Mouse (Mus musculus): Measurements from ENCODE around the gene Proser3.

Proser3 gene

GRCm38 (mm10) chr7:30552102-30553020 is at the start of gene Proser3, which contains the start of gene Hspb6:
Proser3 (minus strand) TSS chr7:30552299.
Hspb6 (plus strand) TSS chr7:30552178.
- ChIA-PET CTCF (interaction anchor here (0.6 to 2.8 kb wide), 15 partner anchors 11 to 246 kb away, joined by 3 to 14 read pairs (median 3); partner anchors contain the start of genes Gm49396 (in 1 of the 4), Psenen (in 1 of the 4) and U2af1l4 (in 1 of the 4)), POLR2A (interaction anchor here in 3 of 4 experiments (0.5 to 3.1 kb wide), 78 partner anchors 8 to 1570 kb away, joined by 3 to 32 read pairs (median 4); partner anchors contain the start of genes Gm49396 (in 3 of the 3), Psenen (in 3 of the 3), U2af1l4 (in 3 of the 3) and Wdr62 (in 2 of the 3))

- CTCF ChIA-PET, result interaction anchor here in 1 of 4 experiments (1.1 to 1.4 kb wide), 2 partner anchors 13 to 33 kb away, joined by 3 to 5 read pairs; partner anchors contain the start of gene Upk1a
Observed at GRCm38 (mm10) chr7:30600651-30601050, 48.6 kb upstream of the Proser3 start.

GRCm38 (mm10) chr7:30599933-30600353 is 47.8 kb upstream of the Proser3 start:
- CTCF ChIA-PET, result interaction anchor here in 2 of 4 experiments (0.6 to 1.4 kb wide), 3 partner anchors 12 to 34 kb away, joined by 3 to 5 read pairs (median 5); partner anchors contain the start of gene Upk1a (in 1 of the 2)
- POLR2A ChIA-PET, result interaction anchor here in 2 of 4 experiments (0.9 to 7.1 kb wide), 7 partner anchors 8 to 47 kb away, joined by 3 to 85 read pairs (median 9); partner anchors contain the start of genes Kmt2b (in 2 of the 2), Hspb6 (in 1 of the 2) and Proser3 (in 1 of the 2)

More at GRCm38 (mm10) chr7:30600651-30601050, 48.6 kb upstream of the Proser3 start:
- POLR2A ChIA-PET, result interaction anchor here (0.6 to 7.1 kb wide), 12 partner anchors 8 to 631 kb away, joined by 3 to 85 read pairs (median 6); partner anchors contain the start of genes Kmt2b (in 2 of the 4), Hspb6 (in 1 of the 4), Proser3 (in 1 of the 4) and Upk1a (in 1 of the 4)

GRCm38 (mm10) chr7:30598786-30599185 is 46.7 kb upstream of the Proser3 start, which contains the start of gene Zbtb32:
Zbtb32 (minus strand) TSS chr7:30598909.
- POLR2A ChIA-PET, result interaction anchor here in 3 of 4 experiments (0.5 to 7.1 kb wide), 13 partner anchors 9 to 318 kb away, joined by 3 to 45 read pairs (median 4); partner anchors contain the start of genes Kmt2b (in 3 of the 3), Cox6b1 (in 1 of the 3), Hspb6 (in 1 of the 3) and Proser3 (in 1 of the 3)
- CTCF ChIA-PET, result interaction anchor here in 3 of 4 experiments (0.6 to 2.0 kb wide), 10 partner anchors 9 to 375 kb away, joined by 3 to 11 read pairs (median 4); partner anchors contain the start of genes Kmt2b (in 2 of the 3), Fam187b (in 1 of the 3) and Lsr (in 1 of the 3)

- POLR2A ChIA-PET, result interaction anchor here in 3 of 4 experiments (0.7 to 7.1 kb wide), 7 partner anchors 8 to 104 kb away, joined by 3 to 45 read pairs (median 4); partner anchors contain the start of genes Gm49396 (in 1 of the 3), Kmt2b (in 1 of the 3), Proser3 (in 1 of the 3) and Psenen (in 1 of the 3)
- CTCF ChIA-PET, result interaction anchor here in 3 of 4 experiments (0.8 to 1.4 kb wide), 3 partner anchors 11 to 18 kb away, joined by 3 to 7 read pairs (median 3); no protein-coding TSS in a partner anchor
Observed at GRCm38 (mm10) chr7:30596811-30597210, 44.7 kb upstream of the Proser3 start.

DNA sequence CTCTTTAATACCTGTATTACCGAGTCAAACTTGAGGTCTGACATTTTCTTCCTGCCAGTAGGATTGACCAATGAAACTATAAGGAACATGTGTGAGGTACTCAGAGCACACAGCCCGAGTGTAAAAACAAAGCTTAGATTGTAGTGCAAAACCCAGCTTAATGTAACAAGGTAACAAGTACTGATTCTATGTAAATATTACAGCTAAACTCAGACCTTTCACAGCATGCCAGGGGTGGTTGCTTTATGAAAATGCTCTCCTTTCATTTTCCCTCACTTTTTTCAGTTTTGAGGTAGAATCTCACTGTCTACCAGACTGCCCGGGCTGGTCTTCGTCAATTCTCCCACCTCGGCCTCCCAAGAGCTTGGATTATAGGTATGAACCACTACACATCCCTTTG is 44.0 kb upstream of the Proser3 start:
- CTCF ChIA-PET, result interaction anchor here in 3 of 4 experiments (0.8 to 1.4 kb wide), 5 partner anchors 12 to 19 kb away, joined by 3 to 7 read pairs (median 5); partner anchors contain the start of gene Upk1a (in 1 of the 3)
- POLR2A ChIA-PET, result interaction anchor here in 3 of 4 experiments (0.6 to 7.1 kb wide), 9 partner anchors 8 to 1112 kb away, joined by 3 to 45 read pairs (median 3); partner anchors contain the start of genes Gm49396 (in 1 of the 3), Proser3 (in 1 of the 3), Psenen (in 1 of the 3) and U2af1l4 (in 1 of the 3)

DNA sequence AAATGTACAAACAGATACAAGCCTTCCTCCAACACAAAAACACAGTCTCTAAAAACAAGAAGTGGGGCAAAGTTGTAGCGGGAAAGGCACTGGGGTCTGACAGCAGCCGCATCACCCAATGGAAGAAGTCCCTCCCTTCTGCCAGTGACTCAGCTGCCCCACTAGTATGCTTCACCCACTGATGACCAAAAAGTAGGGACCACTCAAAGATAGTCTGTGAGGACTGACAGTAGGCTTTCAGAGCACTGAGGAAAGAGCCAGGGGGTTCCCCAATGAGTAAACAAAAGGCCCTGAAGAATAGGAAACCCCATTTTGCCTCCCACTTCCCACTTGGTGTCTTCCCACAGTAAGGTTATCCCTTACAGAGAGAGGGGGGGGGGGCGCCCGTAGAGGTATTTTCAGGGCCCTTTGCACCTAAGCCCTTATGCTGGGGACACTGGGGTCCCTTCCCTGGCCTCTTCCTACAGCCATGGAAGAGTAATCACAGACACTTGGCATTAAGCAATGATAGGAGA is 42.5 kb upstream of the Proser3 start:
- POLR2A ChIA-PET, result interaction anchor here in 3 of 4 experiments (0.7 to 8.4 kb wide), 7 partner anchors 8 to 75 kb away, joined by 3 to 85 read pairs (median 14); partner anchors contain the start of gene Upk1a (in 1 of the 3)
- CTCF ChIA-PET, result interaction anchor here in 2 of 4 experiments (0.7 to 6.8 kb wide), 2 partner anchors 13 to 14 kb away, joined by 3 to 43 read pairs; no protein-coding TSS in a partner anchor

DNA sequence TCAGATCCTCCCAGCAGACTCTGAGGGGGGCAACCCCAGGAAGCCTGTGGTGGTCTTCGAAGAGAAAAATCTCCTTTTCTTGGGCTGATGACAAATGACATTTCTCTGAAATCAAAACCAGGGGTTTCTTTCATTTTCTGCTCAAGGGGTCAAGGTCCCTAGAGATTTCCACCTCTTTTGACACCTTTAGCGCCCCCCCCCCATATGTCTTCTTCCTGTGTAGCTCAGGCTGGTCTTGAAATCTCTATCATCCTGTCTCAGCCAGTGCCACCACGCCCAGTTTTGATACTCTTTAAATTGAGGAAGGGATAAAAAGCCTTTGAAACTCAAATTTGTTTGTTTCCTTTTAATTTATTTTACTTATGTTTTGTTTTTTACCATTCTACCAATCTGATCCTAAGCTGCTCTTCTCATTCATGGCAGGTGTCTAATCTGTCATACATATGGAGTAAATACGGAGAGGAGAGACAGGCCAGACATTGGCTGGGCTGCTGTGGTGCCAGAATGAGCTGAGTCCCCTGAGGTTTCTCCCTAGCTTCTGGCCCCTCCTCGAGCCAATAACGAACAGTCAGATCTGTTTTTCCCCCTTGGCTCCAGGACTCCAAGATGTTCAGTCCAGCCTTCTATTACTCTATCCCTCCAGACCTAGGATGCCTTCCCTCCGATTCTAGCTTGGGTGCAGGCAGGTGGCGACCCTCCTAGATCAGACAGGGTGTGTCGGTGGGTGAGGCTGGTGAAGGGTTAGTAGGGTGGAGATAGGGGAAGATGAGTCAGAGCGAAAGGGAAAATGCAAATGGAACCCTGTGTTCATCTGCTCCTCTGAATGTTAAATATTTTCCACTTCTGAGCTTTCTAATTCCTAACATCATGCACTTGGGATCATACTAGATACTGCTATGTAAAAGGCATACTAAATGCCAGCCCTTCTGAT is 41.7 kb upstream of the Proser3 start:
- POLR2A ChIA-PET, result interaction anchor here in 3 of 4 experiments (0.6 to 8.4 kb wide), 13 partner anchors 9 to 76 kb away, joined by 3 to 85 read pairs (median 5); partner anchors contain the start of genes Cox6b1 (in 1 of the 3) and Upk1a (in 1 of the 3)
- CTCF ChIA-PET, result interaction anchor here (0.7 to 6.8 kb wide), 4 partner anchors 14 to 266 kb away, joined by 3 to 43 read pairs (median 7); no protein-coding TSS in a partner anchor

GRCm38 (mm10) chr7:30592772-30593423 is 40.8 kb upstream of the Proser3 start:
- CTCF ChIA-PET, result interaction anchor here in 3 of 4 experiments (0.5 to 6.8 kb wide), 9 partner anchors 13 to 409 kb away, joined by 3 to 43 read pairs (median 5); partner anchors contain the start of gene Cox7a1 (in 1 of the 3)
- POLR2A ChIA-PET, result interaction anchor here in 3 of 4 experiments (0.5 to 8.4 kb wide), 17 partner anchors 8 to 158 kb away, joined by 3 to 85 read pairs (median 6); partner anchors contain the start of genes Cox6b1 (in 2 of the 3), Haus5 (in 1 of the 3), Hspb6 (in 1 of the 3) and Proser3 (in 1 of the 3)

DNA sequence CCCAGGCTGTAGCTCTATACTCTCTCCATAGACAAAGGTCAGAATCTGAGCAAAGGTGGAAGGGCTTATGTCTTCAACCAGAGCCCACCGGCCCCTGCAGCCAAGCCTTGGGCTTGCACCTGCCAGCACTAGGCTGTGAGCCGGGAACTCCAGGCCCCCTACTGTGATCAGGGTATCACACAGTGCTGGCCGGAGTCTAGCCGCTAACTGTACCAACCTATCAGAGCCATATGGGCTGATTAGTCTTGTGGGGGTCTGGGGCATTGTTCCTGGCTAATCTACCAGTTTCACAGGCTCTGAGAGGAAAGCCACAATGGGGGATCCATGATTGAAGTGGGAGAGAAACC is 39.5 kb upstream of the Proser3 start:
- ChIA-PET POLR2A (interaction anchor here (0.8 to 8.4 kb wide), 19 partner anchors 8 to 311 kb away, joined by 3 to 85 read pairs (median 4); partner anchors contain the start of genes Cox6b1 (in 2 of the 4), Thap8 (in 1 of the 4), Upk1a (in 1 of the 4) and Wdr62 (in 1 of the 4)), CTCF (interaction anchor here in 3 of 4 experiments (1.0 to 6.8 kb wide), 9 partner anchors 11 to 407 kb away, joined by 3 to 43 read pairs (median 9); partner anchors contain the start of genes Cox7a1 (in 1 of the 3) and Upk1a (in 1 of the 3))

GRCm38 (mm10) chr7:30590927-30591604 is 39.0 kb upstream of the Proser3 start:
- CTCF ChIA-PET, result interaction anchor here (0.5 to 6.8 kb wide), 9 partner anchors 12 to 349 kb away, joined by 3 to 43 read pairs (median 7); partner anchors contain the start of gene Upk1a (in 1 of the 4)
- POLR2A ChIA-PET, result interaction anchor here in 3 of 4 experiments (0.8 to 8.4 kb wide), 15 partner anchors 9 to 311 kb away, joined by 3 to 85 read pairs (median 4); partner anchors contain the start of genes Thap8 (in 2 of the 3), Wdr62 (in 2 of the 3), Cox6b1 (in 1 of the 3) and Upk1a (in 1 of the 3)

- CTCF ChIA-PET, result interaction anchor here (0.5 to 6.8 kb wide), 22 partner anchors 9 to 508 kb away, joined by 3 to 43 read pairs (median 3); partner anchors contain the start of genes Zbtb32 (in 2 of the 4) and Upk1a (in 1 of the 4)
Observed at GRCm38 (mm10) chr7:30589435-30590301, 37.6 kb upstream of the Proser3 start.

More at GRCm38 (mm10) chr7:30589435-30590301, 37.6 kb upstream of the Proser3 start:
- POLR2A ChIA-PET, result interaction anchor here (0.6 to 12.5 kb wide), 36 partner anchors 8 to 367 kb away, joined by 3 to 149 read pairs (median 5); partner anchors contain the start of genes Wdr62 (in 3 of the 4), Zbtb32 (in 3 of the 4), Cox6b1 (in 2 of the 4) and Gm49396 (in 2 of the 4)
